Mouse (Mus musculus) natural killer cell, adult 2 months (primary cell): ENCODE results near the gene Utp3.

Experiments used
- DNase-seq, 2 experiments: peaks; one replicate each; pipeline ENCODE4 v3.0.0; 2022; ENCODE audit warnings: low spot score in 2 of 2

The Utp3 gene

DNA sequence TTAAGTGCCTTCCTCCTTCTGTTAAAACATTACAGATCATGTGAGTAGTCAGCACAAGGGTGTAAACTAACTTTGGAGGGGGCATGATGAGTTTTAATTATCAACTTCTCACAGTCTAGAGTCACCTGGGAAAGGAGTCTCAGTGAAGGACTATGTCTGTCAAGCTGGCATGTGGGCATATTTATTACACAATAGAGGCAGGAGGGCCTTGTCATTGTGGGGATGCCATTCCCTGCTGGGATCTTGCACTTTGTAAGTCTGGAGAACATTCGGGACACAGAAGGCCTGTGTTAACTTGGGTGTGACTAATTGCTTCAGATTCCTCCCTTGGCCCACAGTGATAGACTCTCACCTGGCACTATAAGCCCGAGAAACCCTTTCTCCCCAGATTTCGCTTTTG is 15.3 kb downstream of the Utp3 start:
- DNase-seq = no peak

DNA sequence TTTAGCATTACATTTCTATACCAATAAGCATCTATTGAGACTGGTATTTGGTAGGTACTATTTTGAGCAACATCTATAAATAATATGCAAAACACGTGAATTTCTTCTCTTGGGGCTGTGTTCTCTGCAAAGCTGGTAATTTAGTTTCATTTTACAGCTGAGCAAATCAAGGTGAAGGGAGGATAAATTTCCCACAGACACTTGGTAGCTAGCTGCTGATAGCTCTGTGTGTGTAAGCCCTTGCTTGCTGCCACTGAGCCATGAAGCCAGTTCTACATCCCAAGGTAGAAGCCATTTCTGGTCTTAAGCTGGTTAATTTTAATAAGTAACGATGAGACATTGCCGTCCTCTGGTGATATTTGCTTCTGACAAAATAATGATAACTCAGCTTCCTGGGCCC is 20.6 kb downstream of the Utp3 start:
- DNase-seq = no peak

DNA sequence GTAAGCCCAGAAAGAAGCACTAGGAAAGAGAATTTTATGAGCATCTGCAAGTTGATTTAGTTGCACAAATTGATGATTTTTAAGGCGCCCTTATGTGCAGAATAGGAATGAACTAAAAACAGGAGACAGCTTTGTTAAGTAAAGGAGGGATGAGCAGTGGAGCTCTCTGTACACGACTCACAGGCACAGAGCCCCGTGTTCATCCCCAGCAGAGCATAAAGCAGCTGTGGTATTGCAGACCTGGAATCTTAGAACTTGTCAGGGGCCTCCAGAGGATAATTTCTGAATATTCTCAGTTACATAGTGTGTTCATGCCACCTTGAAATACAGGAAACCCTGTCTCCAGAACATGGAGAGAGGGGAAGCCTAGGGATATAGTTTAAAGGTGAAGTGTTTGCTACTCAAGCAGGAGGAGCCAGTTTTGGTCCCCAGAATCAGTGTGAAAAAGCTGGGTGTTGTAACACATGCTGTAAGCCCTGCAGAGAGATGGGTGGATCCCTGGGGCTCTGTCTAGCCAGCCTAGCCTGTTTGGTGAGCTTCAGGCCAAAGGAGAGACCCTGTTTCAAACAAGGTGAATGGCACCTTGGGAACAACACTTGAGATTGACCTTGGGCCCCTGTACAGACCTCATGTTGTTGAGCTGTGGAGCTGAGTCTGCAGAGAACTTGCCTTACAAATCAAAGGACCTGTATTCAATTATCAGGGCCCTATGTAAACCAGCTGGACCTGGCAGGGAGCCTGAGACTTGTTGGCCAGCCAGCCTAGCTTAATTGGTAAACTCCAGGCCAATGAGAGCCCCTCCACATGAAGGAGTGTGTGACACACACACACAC is 21.5 kb downstream of the Utp3 start:
- DNase-seq = no peak

DNA sequence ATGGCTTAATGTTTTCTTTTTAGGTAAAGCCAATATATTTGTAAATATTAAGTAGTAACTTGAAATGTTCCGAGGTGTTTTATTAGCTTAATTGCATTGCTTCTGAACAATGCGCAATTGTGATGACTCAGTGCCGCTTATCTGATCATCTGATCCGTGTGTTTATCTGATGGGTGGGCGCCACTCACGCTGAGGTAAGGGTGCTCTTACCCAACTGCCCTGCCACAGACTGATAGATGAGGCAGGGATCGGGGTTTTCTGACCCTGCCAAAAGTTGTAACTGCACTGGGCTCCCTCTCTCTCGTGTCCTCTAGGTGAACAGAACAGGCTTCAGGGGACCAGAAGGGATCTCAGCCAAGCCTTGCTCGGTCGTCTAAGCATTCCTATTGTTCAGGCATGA is 26.4 kb downstream of the Utp3 start:
- no peak for DNase-seq

DNA sequence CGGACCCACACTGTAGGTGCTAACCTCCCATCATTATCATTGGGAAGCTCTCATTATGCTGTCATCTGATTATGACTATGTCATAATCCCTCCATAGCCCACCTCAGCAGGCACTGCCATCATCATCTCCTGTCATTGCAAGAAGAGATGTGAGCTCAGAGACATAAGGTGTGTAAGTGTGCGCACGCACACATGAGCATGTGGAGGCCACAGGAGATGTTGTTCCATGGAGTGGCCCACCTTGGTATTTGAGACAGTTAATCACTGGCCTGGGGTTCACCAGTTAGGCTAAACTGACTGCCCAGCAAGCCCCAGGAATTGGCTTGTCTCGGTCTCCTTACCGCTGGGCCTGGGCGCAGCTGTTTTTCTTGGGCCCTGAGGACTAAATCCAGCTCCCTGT is 27.1 kb downstream of the Utp3 start:
- DNase-seq = no peak

DNA sequence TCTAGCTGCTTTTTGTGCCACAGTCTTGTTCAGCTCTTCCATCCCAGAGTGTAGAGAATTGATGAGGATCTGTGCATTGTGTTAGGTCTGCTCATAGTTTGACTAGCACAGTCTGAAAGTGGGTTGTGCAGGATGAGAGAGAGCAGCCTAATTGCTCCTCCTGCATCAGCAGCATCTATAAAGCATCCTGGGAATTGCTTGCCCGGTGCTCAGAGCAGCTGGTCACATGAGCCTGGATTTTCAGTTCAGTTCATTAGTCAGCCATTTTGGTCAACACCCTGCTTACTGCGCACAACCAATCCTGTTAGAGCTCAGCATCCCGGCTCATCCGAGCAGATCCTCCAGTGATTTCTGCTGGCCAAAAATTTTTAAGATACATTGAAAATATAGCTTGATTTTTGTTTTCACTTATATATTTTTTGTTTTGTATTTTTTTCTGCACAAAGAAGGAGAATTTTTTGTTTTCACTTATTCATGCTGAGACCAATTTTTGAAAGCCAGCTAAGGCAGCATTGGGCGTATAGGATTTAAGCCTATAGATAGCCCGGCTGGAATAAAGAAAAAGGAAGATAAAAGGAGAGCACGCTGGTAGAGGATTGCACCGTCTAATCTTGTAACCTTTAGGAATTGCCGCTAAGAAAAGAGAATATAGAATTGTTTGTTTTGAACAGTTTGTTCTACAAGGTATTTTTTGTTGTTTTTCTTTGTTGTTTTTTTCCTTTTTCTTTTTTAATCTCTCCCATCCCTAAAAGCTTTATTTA is 29.2 kb downstream of the Utp3 start:
- DNase-seq = no peak

DNA sequence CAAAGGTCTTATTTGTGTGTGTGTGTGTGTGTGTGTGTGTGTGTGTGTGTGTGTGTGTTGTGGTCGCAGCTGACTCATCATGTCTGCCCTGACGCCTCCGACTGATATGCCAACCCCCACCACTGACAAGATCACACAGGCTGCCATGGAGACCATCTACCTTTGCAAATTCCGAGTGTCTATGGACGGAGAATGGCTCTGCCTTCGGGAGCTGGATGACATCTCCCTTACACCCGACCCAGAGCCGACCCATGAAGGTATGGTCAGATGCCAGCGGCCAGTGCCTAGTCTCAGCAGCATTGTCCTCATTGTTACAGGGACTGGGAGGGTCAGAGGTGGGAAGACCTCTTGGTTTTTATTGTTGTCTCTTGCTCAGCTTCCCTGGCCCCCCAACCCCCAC is 29.8 kb downstream of the Utp3 start:
- no peak for DNase-seq

DNA sequence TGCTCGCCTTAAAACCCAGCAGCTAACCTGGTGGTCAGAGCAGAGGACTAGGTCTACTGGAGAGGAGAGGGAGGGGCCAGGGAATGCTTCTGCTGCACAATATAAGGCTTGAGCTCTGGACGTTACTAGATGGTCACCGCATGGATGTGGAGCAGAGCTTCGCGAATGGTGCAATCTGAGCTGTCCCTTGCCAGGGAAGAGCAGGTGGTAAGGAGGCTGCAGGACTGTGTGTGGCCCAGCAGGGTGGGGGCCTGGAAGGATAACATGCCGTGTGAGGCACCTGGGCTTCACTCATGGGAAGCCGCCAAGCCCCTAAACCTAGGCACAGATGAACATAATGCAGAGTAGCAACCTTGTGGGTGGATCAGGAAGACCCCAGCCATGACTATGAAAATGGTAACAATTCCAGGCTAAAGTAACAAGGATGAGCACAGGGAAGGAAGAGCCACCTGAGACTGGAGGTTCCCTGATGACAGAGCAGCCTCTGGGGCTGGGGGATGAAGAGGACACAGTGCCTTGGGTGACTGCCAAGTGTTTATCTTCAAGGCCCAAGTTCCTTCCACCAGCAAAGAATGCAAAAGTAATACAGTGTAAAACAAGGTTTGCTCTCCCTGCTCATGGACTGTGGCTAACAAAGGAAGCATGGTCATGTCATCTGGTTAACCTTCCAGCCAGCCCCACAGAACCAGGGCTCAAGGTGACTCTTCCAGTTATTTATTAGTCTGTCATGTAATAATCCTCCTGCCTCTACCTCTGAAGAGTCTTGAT is 32.3 kb downstream of the Utp3 start:
- DNase-seq = no peak

DNA sequence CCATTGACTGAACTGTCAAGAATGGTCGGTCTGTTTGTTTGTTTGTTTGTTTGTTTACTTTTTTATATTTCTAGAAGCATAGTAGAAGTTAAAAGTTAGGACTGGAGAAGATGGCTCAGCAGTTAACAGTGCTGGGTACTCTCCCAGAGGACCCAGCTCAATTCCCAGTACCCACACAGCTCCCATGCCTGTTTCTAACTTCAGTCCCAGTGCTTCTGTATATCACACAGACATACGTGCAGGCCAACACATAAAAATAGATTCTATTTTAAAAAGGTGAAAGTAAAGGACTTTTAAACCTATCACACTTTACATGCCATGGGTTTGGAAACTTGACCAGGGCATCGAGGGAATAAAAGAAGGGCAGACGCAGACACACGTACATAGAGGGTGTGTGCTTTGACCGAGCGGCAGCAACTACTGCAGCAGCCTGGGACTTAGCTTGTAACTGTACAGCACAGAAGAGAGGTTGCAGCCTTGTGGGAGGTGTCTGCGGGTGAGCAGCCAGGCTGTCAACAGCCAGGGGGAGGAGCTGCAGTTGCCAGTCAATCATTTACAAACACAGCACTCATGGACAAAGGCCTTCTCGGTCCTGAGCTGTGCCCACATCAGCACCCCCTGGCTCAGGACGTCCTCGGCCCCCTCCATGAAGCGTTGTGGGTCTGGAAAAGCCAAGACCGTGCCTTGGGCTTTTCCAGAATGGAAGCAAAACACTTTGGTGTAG is 33.1 kb downstream of the Utp3 start:
- DNase-seq = no peak

DNA sequence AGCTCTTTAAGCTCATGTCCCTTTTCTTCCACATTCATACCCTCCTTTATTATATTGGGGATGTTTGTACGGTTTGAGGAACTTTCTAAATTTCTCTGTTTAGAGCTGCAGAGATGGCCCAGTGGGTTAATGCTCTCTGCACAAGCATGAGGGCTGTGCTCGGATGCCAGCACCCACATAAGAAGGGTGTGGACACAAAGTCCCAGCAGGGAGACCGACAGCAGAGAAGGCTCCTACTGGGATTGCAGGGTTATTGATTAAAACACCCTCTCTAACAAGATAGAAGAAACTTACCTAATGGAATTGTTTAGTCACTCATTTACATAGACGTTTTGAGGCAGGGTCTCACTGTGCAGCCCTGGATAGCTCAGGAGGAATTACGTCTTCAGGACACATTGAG is 34.2 kb downstream of the Utp3 start:
- no peak for DNase-seq

DNA sequence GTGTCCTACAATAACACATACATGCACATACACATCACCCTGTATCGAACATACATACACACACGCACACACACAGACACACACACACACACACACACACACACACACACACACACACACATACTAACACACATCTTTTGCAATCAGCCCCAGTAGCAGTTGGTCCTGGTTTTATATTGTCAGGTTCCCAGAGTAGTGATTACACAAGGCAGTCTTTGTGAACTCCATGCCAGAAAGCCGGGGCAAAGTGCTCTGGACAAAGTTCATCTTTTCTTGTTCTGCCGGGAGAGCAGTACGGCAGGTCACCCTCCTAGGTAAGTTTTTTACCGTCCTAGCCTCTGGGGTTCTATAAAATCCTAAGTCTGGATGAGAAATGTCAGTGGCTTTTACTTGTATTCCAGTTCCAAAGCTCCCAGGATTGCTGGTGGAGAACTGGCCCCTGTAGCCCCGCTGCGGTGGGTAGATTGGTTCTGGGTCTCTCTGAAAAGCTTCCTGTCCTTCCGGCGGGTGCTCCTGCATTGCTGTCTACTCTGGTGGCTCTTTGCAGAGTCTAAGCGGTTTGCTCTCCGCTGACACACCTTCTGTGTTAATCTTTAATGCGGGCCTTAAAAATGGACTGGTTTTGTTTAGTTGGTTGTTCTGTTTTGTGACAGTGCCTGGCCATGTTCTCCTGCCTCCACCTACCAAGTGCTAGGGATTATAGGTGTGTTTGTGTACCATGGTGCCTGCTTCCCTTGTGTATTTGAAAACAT is 39.3 kb downstream of the Utp3 start:
- no peak for DNase-seq

DNA sequence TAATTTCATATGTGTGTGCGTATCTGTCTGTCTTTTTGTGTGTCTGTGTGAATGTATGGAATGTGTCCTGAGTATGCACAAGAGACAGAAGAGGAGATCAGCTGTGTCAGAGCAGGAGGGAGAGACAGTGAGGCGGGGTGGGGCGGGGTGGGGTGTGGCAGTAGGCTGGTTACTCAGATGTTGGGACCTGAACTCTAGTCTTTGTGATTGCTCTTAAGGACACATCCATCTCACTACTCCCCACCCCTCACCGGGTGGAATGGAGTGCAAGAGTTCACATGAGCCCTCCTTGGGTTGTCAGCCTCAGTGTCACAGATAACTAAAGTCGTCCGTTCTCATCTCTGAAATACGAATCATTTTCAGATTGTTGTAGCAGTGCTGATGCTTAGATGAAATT is 39.9 kb downstream of the Utp3 start:
- DNase-seq = no peak

DNA sequence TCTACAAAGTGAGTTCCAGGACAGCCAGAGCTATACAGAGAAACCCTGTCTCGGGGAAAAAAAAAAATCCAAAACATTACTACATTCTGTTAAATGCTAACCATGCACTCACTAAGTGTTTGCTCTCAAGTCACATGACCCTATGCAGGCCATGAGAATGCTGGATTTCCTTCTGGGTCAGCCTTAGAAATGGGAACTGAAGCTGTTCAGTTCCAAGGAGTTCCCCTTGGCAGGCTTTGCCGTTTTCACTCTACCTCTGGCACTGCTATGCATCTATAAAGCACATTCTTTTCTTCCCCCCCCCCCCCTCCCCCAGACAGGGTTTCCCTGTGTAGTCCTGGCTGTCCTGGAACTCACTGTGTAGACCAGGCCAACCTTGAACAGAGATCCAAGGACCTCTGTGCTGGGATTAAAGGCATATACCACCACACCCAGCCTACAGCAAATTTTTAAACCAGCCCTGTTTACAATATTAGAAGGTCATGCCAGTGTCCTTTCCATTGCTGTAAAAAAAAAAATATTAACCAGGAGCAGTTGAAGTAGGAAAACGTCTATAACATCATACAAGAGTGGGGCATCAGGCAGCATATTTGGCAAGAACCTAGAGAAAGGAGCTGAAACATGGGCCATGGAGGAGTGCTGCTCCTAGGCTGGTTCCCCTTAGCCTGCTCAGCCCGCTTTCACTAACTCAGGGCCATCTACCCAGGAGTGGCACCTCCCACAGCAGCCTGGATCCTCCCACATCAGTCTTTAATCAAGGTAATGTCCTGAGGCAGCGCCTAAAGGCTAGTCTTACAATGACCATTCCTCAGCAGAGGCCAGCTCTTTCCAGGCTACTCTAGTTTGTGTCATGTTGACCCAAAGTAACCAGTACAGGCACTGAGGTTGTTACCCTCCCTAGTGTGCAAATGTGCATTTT is 41.5 kb downstream of the Utp3 start:
- no peak for DNase-seq

DNA sequence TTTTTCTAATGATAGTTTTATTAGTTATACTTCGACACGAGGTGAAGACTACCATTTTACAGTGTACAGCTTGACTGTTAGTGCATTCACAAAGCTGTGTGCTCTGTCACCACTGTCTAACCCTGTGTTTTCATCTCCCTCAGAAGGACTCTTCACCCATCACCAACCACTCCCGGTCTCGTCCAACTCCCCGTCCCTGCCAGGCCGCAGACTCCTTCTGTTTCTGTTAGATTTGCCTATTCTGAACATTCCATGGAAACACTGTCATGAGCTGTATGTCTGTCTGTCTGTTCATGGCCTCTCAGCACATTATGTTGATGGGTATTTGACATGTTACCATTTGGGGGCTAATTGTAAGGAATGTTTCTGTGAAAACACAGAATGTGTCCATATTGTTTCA is 44.7 kb downstream of the Utp3 start:
- DNase-seq = no peak

DNA sequence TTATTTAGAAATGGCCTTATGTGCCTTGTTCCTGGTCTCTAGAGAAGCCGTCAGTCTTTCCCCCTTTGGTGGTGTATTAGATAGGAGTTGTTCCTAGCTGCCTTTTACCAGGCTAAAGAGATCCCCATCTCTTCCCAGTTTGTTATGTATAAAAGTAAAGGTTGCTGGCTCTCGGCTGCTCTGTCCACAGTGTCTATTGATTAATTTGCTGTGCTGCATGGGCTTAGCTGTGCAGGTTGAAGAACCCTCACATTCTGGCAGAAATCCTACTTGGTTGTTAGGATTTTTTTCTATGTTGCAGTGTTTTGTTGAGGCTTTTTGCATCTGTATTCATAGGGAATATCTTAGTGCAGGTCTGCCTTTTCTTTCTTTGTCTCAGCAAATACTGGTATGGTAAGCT is 47.8 kb downstream of the Utp3 start:
- no peak for DNase-seq

DNA sequence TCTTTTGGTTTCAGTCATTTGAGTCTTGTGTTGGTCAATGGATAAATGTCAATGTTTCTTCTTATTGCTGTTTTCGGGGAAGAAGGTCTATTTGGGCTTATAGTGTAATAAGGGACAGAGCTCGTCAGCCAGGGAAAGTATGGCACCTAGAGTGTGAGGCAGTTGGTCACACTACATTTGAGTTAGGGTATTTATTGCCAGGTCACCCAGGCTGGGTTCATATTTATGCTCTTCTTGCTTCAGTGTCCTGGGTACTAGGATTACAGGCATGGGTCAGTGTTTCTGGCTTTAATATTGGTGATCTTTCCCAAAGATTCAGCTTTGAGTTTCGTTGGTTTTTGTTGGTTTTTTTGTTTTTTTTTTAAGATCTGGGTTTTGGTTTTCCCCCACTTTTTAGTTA is 48.5 kb downstream of the Utp3 start:
- no peak for DNase-seq

DNA sequence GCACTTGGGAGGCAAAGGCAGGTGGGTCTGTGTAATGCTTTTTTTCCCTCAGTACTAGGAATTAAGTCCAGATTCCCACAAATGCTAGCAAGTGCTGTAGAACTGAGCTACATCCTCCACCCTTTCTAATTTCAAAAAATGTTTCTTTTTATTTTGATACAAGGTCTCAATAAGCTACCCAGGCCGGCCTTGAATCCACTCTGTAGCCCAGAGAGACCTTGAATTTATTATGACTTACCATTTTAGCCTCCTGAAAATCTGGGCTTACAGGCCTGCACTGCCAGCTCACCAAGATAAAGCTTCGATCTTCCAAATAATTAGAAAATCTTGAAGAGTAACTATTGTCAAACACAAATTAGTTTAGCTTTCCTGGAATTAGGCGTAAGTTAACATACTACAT is 49.8 kb downstream of the Utp3 start:
- no peak for DNase-seq

DNA sequence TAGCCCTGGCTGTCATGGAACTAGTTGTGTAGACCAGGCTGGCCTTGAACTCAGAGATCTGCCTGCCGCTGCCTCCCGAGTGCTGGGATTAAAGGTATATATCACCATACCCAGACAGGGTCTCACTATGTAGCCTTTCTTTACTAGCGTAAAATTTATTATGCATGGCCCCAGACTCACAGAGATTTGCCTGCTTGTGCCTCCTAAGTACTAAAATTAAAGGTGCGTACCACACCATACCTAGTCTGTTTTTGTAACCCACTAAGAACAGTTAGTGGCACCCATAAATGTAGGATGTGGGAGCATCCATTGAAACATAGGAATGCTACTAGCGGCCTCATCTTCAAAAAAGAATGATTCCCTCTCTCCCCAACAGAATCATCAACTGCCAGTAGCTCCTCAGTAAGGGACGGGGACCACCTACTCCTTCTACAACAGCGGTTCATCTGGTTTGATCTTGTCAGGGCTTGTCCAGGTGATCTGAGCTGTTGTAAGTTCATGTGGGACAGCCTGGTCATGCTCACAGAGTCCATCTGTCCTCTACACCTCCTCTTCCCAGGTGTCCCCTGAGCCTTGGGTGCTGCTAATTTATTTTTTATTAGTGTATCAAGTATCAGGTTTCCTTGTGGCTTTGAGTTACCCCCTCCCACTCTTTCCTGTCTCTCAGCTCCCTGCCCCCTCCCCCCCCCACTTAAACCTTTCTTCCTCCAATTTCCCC is 50.5 kb downstream of the Utp3 start:
- no peak for DNase-seq
